Mouse (Mus musculus) spleen, adult 2 months (tissue): Measurements from ENCODE around the gene Gng2. TPM values are rescaled to one million over a fixed set of nuclear protein-coding genes. Genes with fewer than 3 reads are reported as not detected.

Experiments used
- DNase-seq, 2 experiments: peaks; one replicate each; pipeline versions ENCODE4 v3.0.0 to v3.0.0-alpha.2; 2012 to 2021; ENCODE audit warnings: low spot score in 2 of 2, low read depth in 1 of 2
- H3K27ac ChIP-seq: fragments of 200-500 bp; 2 replicates; pipeline ENCODE4 v1.5.1; 2012; ENCODE audit warnings: low read length, inconsistent platforms; ENCODE audit not compliant: insufficient read depth
- H3K27me3 ChIP-seq: fragments of 200-500 bp; 2 replicates; pipeline ENCODE4 v1.6.1; 2012; ENCODE audit warnings: mild to moderate bottlenecking, moderate library complexity, low read length, inconsistent platforms; ENCODE audit not compliant: control insufficient read depth, insufficient read depth
- H3K36me3 ChIP-seq: fragments of 200-500 bp; 2 replicates; pipeline ENCODE4 v1.6.1; 2012; ENCODE audit warnings: mild to moderate bottlenecking, low read length, inconsistent platforms; ENCODE audit not compliant: control insufficient read depth, insufficient read depth
- H3K4me1 ChIP-seq: fragments of 200-500 bp; 2 replicates; pipeline ENCODE4 v1.6.1; 2011; ENCODE audit warnings: inconsistent platforms; ENCODE audit not compliant: control insufficient read depth, insufficient read depth, insufficient read length
- H3K4me3 ChIP-seq: fragments of 200-500 bp; 2 replicates; pipeline ENCODE4 v1.5.1; 2011; ENCODE audit warnings: mild to moderate bottlenecking, inconsistent platforms; ENCODE audit not compliant: insufficient read depth, insufficient read length; ENCODE audit errors: extremely low read depth
- CTCF ChIP-seq: fragments of 200-500 bp; IDR thresholded peaks from 2 replicates; pipeline ENCODE4 v1.5.1; 2011; ENCODE audit warnings: mild to moderate bottlenecking, inconsistent platforms; ENCODE audit not compliant: insufficient read depth, insufficient read length, insufficient replicate concordance; ENCODE audit errors: extremely low read depth
- POLR2A ChIP-seq: fragments of 200-500 bp; IDR thresholded peaks from 2 replicates; pipeline ENCODE4 v1.6.1; 2011; ENCODE audit warnings: low read depth, low read length, inconsistent platforms
- WGBS: fragments of 180-500 bp; shearing (Covaris S2); methylation state at CpG from one replicate; pipeline ENCODE4 v1.1.7; 2018; 5-methylcytosine and 5-hydroxymethylcytosine counted together
- polyA plus RNA-seq: library from polyadenylated mRNA; depleted of rRNA; stranded (reverse); fragments of >200 nt; gene quantifications from 2 replicates; pipeline ENCODE4 v1.2.3, GENCODE M21; 2012

The Gng2 gene
- polyA plus RNA-seq, 1 experiment: 25.1 TPM

DNA sequence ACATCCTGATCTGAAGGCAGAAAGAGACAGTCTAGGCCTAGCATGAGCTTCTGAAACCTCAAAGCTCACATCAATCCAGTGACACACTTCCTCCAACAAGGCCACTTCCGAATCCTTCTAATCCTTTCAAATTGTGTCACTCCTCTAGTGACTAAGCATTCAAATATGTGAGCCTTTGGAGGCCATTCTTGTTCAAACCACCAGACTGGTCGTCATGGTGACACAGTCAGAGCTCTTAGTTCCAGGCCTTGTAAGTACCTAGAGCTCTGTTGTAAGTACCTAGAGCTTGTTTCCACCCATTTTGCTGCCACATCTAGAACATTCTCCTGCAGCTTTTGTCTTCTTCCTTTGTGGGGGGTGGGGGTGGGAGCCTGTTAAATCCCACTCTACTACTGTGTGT, 53.3 kb downstream of the Gng2 start:
- no peak for DNase-seq
- Histone ChIP-seq H3K4me1 (no peaks in the 10 kb centered on the region), H3K27me3 (no peaks in the 10 kb centered on the region), H3K27ac (no peak overlapping the region), H3K4me3 (no peak overlapping the region), H3K36me3 (peaks cover 3% of the 10 kb centered on the region; the same call in 1 of the 2 replicates)
- TF ChIP-seq POLR2A (no peak), CTCF (no peak)
- WGBS: 88% methylated on average over 2 of the region's 2 CpGs

DNA sequence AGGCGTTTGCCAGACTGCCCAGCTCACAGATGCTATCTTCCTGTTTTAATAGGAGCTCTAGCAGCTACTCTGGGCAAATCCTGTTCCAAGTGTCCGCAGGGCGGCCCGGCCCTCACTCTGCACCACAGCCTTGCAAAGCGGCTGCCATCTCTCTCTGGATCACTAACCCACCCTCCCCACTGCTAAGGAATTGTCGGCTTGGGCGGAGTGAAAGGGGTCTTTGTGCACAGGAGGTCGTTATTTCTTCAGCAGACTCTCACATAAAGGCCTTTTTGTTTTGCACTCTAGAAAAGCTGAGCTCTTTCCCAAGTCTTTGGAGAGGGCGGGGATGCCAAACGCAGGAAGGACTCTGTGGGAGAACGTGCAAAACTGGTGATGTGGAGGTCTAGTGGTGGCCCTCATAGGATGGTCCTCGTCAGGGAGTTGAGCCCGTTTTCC, 57.2 kb downstream of the Gng2 start:
- no peak for DNase-seq
- Histone ChIP-seq H3K4me1 (no peaks in the 10 kb centered on the region; the same call in 1 of the 2 replicates), H3K27me3 (no peaks in the 10 kb centered on the region), H3K27ac (no peak overlapping the region), H3K36me3 (peaks cover 5% of the 10 kb centered on the region), H3K4me3 (no peak overlapping the region)
- TF ChIP-seq CTCF (no peak), POLR2A (no peak)
- 86% methylated on average over 13 of the region's 13 CpGs for WGBS

DNA sequence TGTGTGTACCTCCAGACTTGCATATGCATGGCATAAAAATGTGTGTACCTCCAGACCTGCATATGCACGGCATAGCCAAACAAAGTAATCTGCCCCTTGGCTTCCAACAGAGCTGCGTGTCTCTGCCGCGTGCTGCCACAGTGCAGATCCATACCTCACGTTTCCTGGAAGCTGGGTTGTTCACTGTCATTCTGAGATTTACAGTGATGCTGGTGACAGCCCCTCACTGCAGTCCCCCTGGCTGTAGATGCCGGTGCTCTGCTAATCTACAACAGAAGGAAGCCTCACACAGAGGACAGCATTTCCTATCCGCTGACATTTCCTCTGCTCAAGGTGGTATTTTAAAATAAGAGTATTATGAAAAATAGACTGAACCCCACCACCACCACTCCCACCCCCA, 57.6 kb downstream of the Gng2 start:
- Histone ChIP-seq H3K27me3 (no peaks in the 10 kb centered on the region), H3K36me3 (peaks cover 6% of the 10 kb centered on the region), H3K27ac (no peak overlapping the region), H3K4me3 (no peak overlapping the region), H3K4me1 (no peaks in the 10 kb centered on the region; the same call in 1 of the 2 replicates)
- WGBS: 78% methylated on average over 7 of the region's 7 CpGs
- TF ChIP-seq CTCF (no peak), POLR2A (no peak)
- DNase-seq: no peak

DNA sequence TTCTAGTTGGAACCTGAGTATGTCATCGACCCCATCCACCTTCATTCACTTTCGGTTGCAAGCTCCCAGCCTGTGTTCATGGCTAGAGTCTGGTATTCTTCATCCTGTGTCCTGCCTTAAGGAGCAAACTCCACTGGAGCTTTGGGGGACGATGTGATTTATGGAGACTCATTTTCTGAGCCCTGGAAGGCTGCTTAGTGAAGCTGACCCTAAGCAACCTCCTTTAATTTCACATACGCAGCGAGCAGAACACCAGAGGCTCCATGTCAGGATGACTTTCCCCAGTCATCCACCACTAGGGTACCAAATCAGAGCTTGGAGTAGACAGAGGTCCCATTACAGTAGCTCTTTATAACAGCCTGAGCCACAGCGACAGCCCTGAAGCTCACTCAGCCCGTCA, 59.9 kb downstream of the Gng2 start:
- DNase-seq: no peak
- Histone ChIP-seq H3K4me1 (no peaks in the 10 kb centered on the region; the same call in 1 of the 2 replicates), H3K27me3 (no peaks in the 10 kb centered on the region), H3K36me3 (peaks cover 7% of the 10 kb centered on the region), H3K4me3 (no peak overlapping the region), H3K27ac (no peak overlapping the region)
- TF ChIP-seq POLR2A: no peak
- no peak for TF ChIP-seq CTCF
- WGBS: 95% methylated on average over 7 of the region's 7 CpGs

DNA sequence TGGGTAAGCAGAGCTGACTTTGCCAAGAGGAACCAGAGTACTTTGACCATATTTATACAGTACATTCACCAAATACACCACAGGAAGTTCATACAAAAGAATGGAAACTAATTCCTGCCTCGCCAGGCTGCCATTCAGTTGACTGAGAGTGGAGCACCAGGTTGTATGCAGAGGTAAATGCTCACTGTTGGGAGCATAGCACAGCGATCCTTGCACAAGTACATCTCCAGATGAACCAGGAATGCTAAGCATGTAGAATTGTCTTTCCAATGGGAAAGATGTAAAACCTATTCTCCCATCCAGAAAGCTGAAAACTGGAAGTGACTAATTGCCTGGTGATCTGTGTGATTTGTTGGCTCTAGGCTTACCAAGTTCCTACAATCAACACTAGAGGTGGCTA, 61.1 kb downstream of the Gng2 start:
- 86% methylated on average over 2 of the region's 2 CpGs for WGBS
- H3K36me3 ChIP-seq: peaks cover 7% of the 10 kb centered on the region
- TF ChIP-seq CTCF: no peak
- no peak for TF ChIP-seq POLR2A
- no peaks in the 10 kb centered on the region for H3K27me3 ChIP-seq
- no peak for DNase-seq
- no peak overlapping the region for H3K4me3 ChIP-seq
- no peaks in the 10 kb centered on the region; the same call in 1 of the 2 replicates for H3K4me1 ChIP-seq
- no peak overlapping the region for H3K27ac ChIP-seq

DNA sequence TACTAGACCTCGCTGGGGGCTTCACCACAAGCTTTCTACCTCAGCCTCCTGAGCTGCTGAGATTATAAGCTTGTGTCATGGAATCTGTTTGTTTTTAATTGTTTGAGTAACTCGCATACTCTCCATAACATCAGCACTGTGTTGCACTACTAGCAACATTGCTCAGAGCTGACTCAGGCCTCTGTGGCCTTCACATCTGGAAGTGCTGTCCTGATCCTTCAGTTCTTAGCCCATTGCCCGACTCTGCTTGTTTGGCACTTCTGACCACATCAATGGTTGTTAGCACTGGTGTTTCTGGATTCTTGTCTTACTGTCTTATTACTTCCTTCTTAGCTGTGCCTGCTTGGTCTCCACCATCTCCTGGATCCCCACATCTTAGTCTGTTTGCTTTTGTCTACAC, 64.5 kb downstream of the Gng2 start:
- Histone ChIP-seq H3K4me3 (no peak overlapping the region), H3K27me3 (no peaks in the 10 kb centered on the region), H3K4me1 (no peaks in the 10 kb centered on the region; the same call in 1 of the 2 replicates), H3K27ac (no peak overlapping the region), H3K36me3 (peaks cover 4% of the 10 kb centered on the region; the same call in 1 of the 2 replicates)
- 83% methylated on average over 3 of the region's 3 CpGs for WGBS
- no peak for DNase-seq
- TF ChIP-seq POLR2A (no peak), CTCF (no peak)

DNA sequence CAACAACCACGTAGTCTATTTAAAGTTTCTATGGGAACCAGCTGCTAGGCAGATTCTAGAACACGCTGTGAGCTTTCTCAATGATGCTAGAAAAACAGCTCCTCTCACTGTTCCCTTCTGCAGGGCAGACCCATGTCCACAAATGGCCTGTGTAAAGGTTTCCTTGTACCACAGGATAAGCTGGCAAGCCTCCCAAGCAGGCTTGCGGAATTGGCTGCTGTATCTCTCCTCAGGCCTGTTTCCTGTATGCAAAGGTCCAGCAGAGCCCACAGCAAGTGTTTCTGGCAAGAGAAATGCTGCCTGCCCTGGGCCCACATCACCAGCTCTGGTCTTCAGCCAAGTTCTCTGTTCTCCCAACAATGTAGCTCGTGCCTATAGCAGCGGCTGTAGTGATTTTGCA, 71.8 kb downstream of the Gng2 start:
- DNase-seq: no peak
- H3K4me1 ChIP-seq: no peaks in the 10 kb centered on the region
- 56% methylated on average over 5 of the region's 5 CpGs for WGBS

DNA sequence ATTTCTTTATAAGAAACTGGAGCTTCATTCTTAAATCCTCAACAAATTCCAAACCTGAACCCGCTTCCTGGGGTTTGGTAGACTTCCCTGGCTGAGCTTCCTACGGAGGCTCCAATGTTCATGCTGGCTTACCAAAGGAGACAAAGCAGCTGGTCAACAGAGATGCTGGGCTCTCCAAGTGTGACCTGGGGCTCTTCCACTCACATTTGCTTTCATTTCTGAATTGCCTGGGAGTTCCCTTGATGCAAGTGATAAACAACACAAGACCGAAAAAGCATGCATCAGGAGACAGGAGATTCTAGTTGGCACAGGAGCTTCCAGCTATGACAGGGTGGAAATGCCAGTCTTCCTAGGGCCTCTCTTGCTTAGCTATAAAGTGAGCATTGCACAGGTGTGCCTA, 72.6 kb downstream of the Gng2 start:
- no peaks in the 10 kb centered on the region for H3K27me3 ChIP-seq
- H3K36me3 ChIP-seq: no peaks in the 10 kb centered on the region
- no peak for DNase-seq
- no peak overlapping the region for H3K4me3 ChIP-seq
- no peak overlapping the region for H3K27ac ChIP-seq
- no peaks in the 10 kb centered on the region for H3K4me1 ChIP-seq
- TF ChIP-seq CTCF (no peak), POLR2A (no peak)
- 84% methylated on average over 3 of the region's 3 CpGs for WGBS

More for the DNA sequence above, 71.8 kb downstream of the Gng2 start:
- no peaks in the 10 kb centered on the region for H3K27me3 ChIP-seq
- no peak overlapping the region for H3K4me3 ChIP-seq
- H3K27ac ChIP-seq: no peak overlapping the region
- no peaks in the 10 kb centered on the region for H3K36me3 ChIP-seq
- TF ChIP-seq POLR2A (no peak), CTCF (no peak)
